In the genomic region with DNA sequence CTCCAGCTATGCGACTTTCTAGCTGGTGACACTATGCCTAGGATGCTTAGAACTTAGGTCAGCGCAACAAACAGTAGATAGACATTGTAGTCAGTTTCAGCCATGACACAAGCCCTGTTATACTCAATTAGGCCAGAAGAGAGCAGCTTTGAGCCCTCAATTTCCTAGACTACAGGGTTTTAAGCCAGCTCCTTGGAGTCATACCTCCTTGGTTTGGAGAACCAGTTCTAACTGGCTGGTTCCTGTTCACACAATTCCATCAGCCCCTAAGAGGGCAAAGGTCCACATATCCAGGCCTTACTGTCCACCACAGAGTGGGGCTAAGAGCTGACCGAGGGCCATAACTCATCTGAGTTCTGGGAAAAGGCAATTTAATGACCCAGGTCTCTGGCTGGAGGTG, we compare ENCODE assay signal across 9 mouse cellular contexts. TPM values are rescaled to one million over a fixed set of nuclear protein-coding genes. Genes with fewer than 3 reads are reported as not detected.
DNase-seq lines count a peak whose midpoint lies in the region; ATAC-seq and TF ChIP-seq lines count a peak whose summit lies in the region.
"Had no signal": no experiment of that assay in that cellular context is flagged by ENCODE, and none has a peak within 500 bp of the region (broad histone marks: within the 10 kb centered on the region; RNA-seq: fewer than 3 reads in every experiment).

No protein-coding gene starts in this region.

- intact Hi-C loops in heart, adult 2 months (cut with DNase I), result loop anchor here (1.0 to 2.0 kb wide), 2 partner anchors 43 to 78 kb away; partner anchors contain the start of gene Tmcc2

- WGBS in heart, adult 2 months, result 67% methylated on average over 3 of the region's 3 CpGs
- 57% methylated on average over 3 of the region's 3 CpGs for WGBS in macrophage (ENCODE audit: missing documents)
- 55% methylated on average over 3 of the region's 3 CpGs for WGBS in stomach, embryonic 15.5 days

- ATAC-seq in stomach, embryonic 15.5 days (ENCODE audit: insufficient read depth, low FRiP score, low read depth), result peak; percentile 11; the same call in 1 of the 2 replicates

- H3K9ac ChIP-seq in heart, adult 2 months (ENCODE audit: low read depth, low read length), result no peak overlapping the region
- H3K9ac ChIP-seq in stomach, embryonic 15.5 days, result no peak overlapping the region
- H3K9ac ChIP-seq: limb, embryonic 12.5 days had no signal

- peak; percentile 50 for DNase-seq in gastrocnemius, postnatal 10 days
- no peak for DNase-seq in gastrocnemius, adult 8-10 months (ENCODE audit: low spot score in 2 of 2)
- DNase-seq in CD4-positive helper T cell, adult 2 months (ENCODE audit: low read depth, low spot score), result peak; percentile 48
- peak; percentile 38 for DNase-seq in c-Kit-positive CD71-positive TER-119-negative erythroid progenitor cells, embryonic 14.5 days (ENCODE audit: low read depth)
- DNase-seq in heart, adult 2 months, result peak; percentile 65
- DNase-seq in kidney, postnatal 36 days, result peak; percentile 88 to 92

- TF ChIP-seq POLR2A in heart, adult 2 months (IDR thresholded peaks at IDR 0.05; ENCODE audit: insufficient read depth, low read depth, low read length), result no peak

- H3K27me3 ChIP-seq in heart, adult 2 months (ENCODE audit: control insufficient read depth, insufficient read depth, low read length), result no peaks in the 10 kb centered on the region
- H3K27me3 ChIP-seq in stomach, embryonic 15.5 days (replicated peaks), result peaks cover 19% of the 10 kb centered on the region; the same call in 1 of the 2 replicates

- peaks cover 1% of the 10 kb centered on the region; the same call in 1 of the 2 replicates for H3K79me2 ChIP-seq in heart, adult 2 months (replicated peaks; ENCODE audit: control insufficient read depth, insufficient read depth, low read length)
- H3K79me2 ChIP-seq in macrophage (ENCODE audit: inconsistent target), result peaks cover 12% of the 10 kb centered on the region

- no peak for TF ChIP-seq EP300 in heart, adult 2 months (IDR thresholded peaks at IDR 0.05; ENCODE audit: insufficient read depth, low read depth, low read length)

- no peaks in the 10 kb centered on the region for H3K9me3 ChIP-seq in stomach, embryonic 15.5 days
- H3K9me3 ChIP-seq: limb, embryonic 12.5 days had no signal

- no peak overlapping the region for H3K4me3 ChIP-seq in heart, adult 2 months
- H3K4me3 ChIP-seq in macrophage (ENCODE audit: inconsistent target), result no peak overlapping the region
- no peak overlapping the region for H3K4me3 ChIP-seq in stomach, embryonic 15.5 days (replicated peaks)
- H3K4me3 ChIP-seq: limb, embryonic 12.5 days had no signal

- peaks cover 7% of the 10 kb centered on the region for H3K4me1 ChIP-seq in heart, adult 2 months (ENCODE audit: control insufficient read depth, insufficient read depth, low read length)
- H3K4me1 ChIP-seq in stomach, embryonic 15.5 days, result peaks cover 10% of the 10 kb centered on the region

- H3K27ac ChIP-seq in heart, adult 2 months, result no peak overlapping the region; the same call in 1 of the 2 replicates
- H3K27ac ChIP-seq in macrophage, result peak overlapping the region; percentile 3; the same call in 1 of the 2 replicates
- no peak overlapping the region for H3K27ac ChIP-seq in stomach, embryonic 15.5 days
- H3K27ac ChIP-seq: limb, embryonic 12.5 days had no signal

- H3K36me3 ChIP-seq in heart, adult 2 months (ENCODE audit: control insufficient read depth, insufficient read depth, low read length), result peaks cover 2% of the 10 kb centered on the region; the same call in 1 of the 2 replicates
- H3K36me3 ChIP-seq in macrophage (ENCODE audit: inconsistent target), result no peaks in the 10 kb centered on the region
- H3K36me3 ChIP-seq in stomach, embryonic 15.5 days, result no peaks in the 10 kb centered on the region
- H3K36me3 ChIP-seq: limb, embryonic 12.5 days had no signal

- no peak overlapping the region for H3K4me2 ChIP-seq in stomach, embryonic 15.5 days
- H3K4me2 ChIP-seq: limb, embryonic 12.5 days had no signal

- peak; percentile 89 for TF ChIP-seq CTCF in heart, adult 2 months (IDR thresholded peaks at IDR 0.05)

RNA-seq across cellular contexts. Expression of gene Nuak2, which starts 3.2 kb away (rescaled TPM):
- total RNA-seq in gastrocnemius, postnatal 10 days (2021), result 1 to 10 TPM; 2.0 to 2.2 TPM
- total RNA-seq in gastrocnemius, adult 8-10 months (2022), result under 1 TPM; 0.45 to 0.94 (median 0.52) TPM
- total RNA-seq in heart, adult 2 months (2021), result 1 to 10 TPM; 4.1 to 4.3 TPM
- 2.8 and 4.0 TPM in 2 replicates for polyA plus RNA-seq in heart, adult 2 months (2012; rRNA removed)
- 100 to 1,000 TPM in 10 of 26 experiments, 10 to 100 TPM in 16; 27.0 to 369 (median 90.6) TPM for total RNA-seq in macrophage (2018; cell fraction: chromatin; rRNA removed)
- total RNA-seq in macrophage (2018; cell fraction: cytosol; rRNA removed), result 10 to 100 TPM; 12.2 to 78.8 (median 36.4) TPM
- 100 to 1,000 TPM in 7 of 26 experiments, 10 to 100 TPM in 19; 29.4 to 234 (median 74.6) TPM for total RNA-seq in macrophage (2018; cell fraction: nucleus; rRNA removed)
- 12.2 to 19.5 TPM (median 16.2 TPM) in 3 replicates for polyA plus RNA-seq in macrophage (2018)
- 6.1 and 6.5 TPM in 2 replicates for polyA plus RNA-seq in stomach, embryonic 15.5 days (2015; fragmentation: Nextera tagmentation; extraction: Ambion mirVana)

RNA-seq across cellular contexts. Expression of gene Klhdc8a, which starts 14.3 kb away (rescaled TPM):
- under 1 TPM; 0.45 to 0.52 TPM for total RNA-seq in gastrocnemius, postnatal 10 days (2021)
- under 1 TPM; 0.07 to 0.32 (median 0.17) TPM for total RNA-seq in gastrocnemius, adult 8-10 months (2022)
- 10 to 100 TPM; 15.4 to 21.0 TPM for total RNA-seq in heart, adult 2 months (2021)
- polyA plus RNA-seq in heart, adult 2 months (2012; rRNA removed), result 15.9 and 18.7 TPM in 2 replicates
- under 1 TPM in 1 of 26 experiments, not detected in 25; 0.47 TPM for total RNA-seq in macrophage (2018; cell fraction: chromatin; rRNA removed)
- under 1 TPM in 1 of 26 experiments, not detected in 25; 0.04 TPM for total RNA-seq in macrophage (2018; cell fraction: cytosol; rRNA removed)
- total RNA-seq in macrophage (2018; cell fraction: nucleus; rRNA removed), result not detected
- polyA plus RNA-seq in macrophage (2018), result not detected in 3 replicates
- polyA plus RNA-seq in stomach, embryonic 15.5 days (2015; fragmentation: Nextera tagmentation; extraction: Ambion mirVana), result 0.14 and 0.15 TPM in 2 replicates

Comparison
In these comparisons a context has a peak if more than half of its experiments do, and no peak if none do; other contexts are left out.
1. DNase-seq: peak in gastrocnemius, postnatal 10 days (single experiment), CD4-positive helper T cell, adult 2 months (single experiment), c-Kit-positive CD71-positive TER-119-negative erythroid progenitor cells, embryonic 14.5 days (single experiment), heart, adult 2 months (2 of 2) and kidney, postnatal 36 days (2 of 2); none in gastrocnemius, adult 8-10 months (0 of 2).
2. RNA of gene Klhdc8a, which starts 14.3 kb away (total RNA-seq): 15.4 to 21.0 TPM in heart, adult 2 months; 0.45 to 0.52 TPM in gastrocnemius, postnatal 10 days and 0.07 to 0.32 TPM in gastrocnemius, adult 8-10 months; every median in the first group is over 10 times any median in the second.